Mouse (Mus musculus): ENCODE measurements at regions not wholly inside any gene's neighbourhood (a gene's known extent, or its start where the extent isn't known, plus 50 kb on each side); places are given as distances from the start of the nearest gene placed in this dataset.

GRCm38 (mm10) chr12:9165367-9165940, 135.7 kb downstream of the Ttc32 start:
- Histone ChIP-seq H3K4me3 (ENCODE audit: low read depth, low read length) (no peak overlapping the region), H3K9me3 (ENCODE audit: control insufficient read depth, low read length) (no peaks in the 10 kb centered on the region), H3K4me1 (ENCODE audit: control insufficient read depth, insufficient read depth, low read length) (0 out of 2 replicates have a peak, but pooled peaks cover 3% of the 10 kb centered on the region), H3K4me2 (ENCODE audit: low read depth, severe bottlenecking) (no peak overlapping the region), H3K9ac (ENCODE audit: low read length) (no peak overlapping the region), H3K36me3 (ENCODE audit: control insufficient read depth, insufficient read depth, low read length) (no peaks in the 10 kb centered on the region), H3K27me3 (ENCODE audit: control insufficient read depth, insufficient read depth, low read length) (no peaks in the 10 kb centered on the region), H3K27ac (replicated peaks; ENCODE audit: low read depth, low read length) (no peak overlapping the region)
- 83% methylated on average over 4 of the region's 4 CpGs for WGBS
- DNase-seq (ENCODE audit: low spot score) (no peak), ATAC-seq (ENCODE audit: insufficient number of reproducible peaks, low FRiP score, low TSS enrichment, low read depth) (no peak)

GRCm38 (mm10) chr12:9166218-9166908, 136.6 kb downstream of the Ttc32 start:
- Histone ChIP-seq H3K4me1 (ENCODE audit: control insufficient read depth, insufficient read depth, low read length) (0 out of 2 replicates have a peak, but pooled peaks cover 3% of the 10 kb centered on the region), H3K36me3 (ENCODE audit: control insufficient read depth, insufficient read depth, low read length) (no peaks in the 10 kb centered on the region), H3K27ac (replicated peaks; ENCODE audit: low read depth, low read length) (no peak overlapping the region), H3K4me3 (ENCODE audit: low read depth, low read length) (no peak overlapping the region), H3K4me2 (ENCODE audit: low read depth, severe bottlenecking) (no peak overlapping the region), H3K27me3 (ENCODE audit: control insufficient read depth, insufficient read depth, low read length) (no peaks in the 10 kb centered on the region), H3K9ac (ENCODE audit: low read length) (no peak overlapping the region), H3K9me3 (ENCODE audit: control insufficient read depth, low read length) (no peaks in the 10 kb centered on the region)
- ATAC-seq (ENCODE audit: insufficient number of reproducible peaks, low FRiP score, low TSS enrichment, low read depth) (peak; percentile 91), DNase-seq (ENCODE audit: low spot score) (peak; percentile 87)
- 36% methylated on average over 10 of the region's 10 CpGs for WGBS

GRCm38 (mm10) chr12:9169008-9169407, 139.2 kb downstream of the Ttc32 start:
- Histone ChIP-seq H3K9ac (ENCODE audit: low read length) (no peak overlapping the region), H3K4me1 (ENCODE audit: control insufficient read depth, insufficient read depth, low read length) (0 out of 2 replicates have a peak, but pooled peaks cover 3% of the 10 kb centered on the region), H3K4me3 (ENCODE audit: low read depth, low read length) (no peak overlapping the region), H3K27ac (replicated peaks; ENCODE audit: low read depth, low read length) (no peak overlapping the region), H3K36me3 (ENCODE audit: control insufficient read depth, insufficient read depth, low read length) (no peaks in the 10 kb centered on the region), H3K27me3 (ENCODE audit: control insufficient read depth, insufficient read depth, low read length) (no peaks in the 10 kb centered on the region), H3K4me2 (ENCODE audit: low read depth, severe bottlenecking) (no peak overlapping the region), H3K9me3 (ENCODE audit: control insufficient read depth, low read length) (no peaks in the 10 kb centered on the region)
- DNase-seq (ENCODE audit: low spot score) (no peak), ATAC-seq (ENCODE audit: insufficient number of reproducible peaks, low FRiP score, low TSS enrichment, low read depth) (no peak)
- WGBS = 77% methylated on average over 3 of the region's 3 CpGs

GRCm38 (mm10) chr12:9173680-9174079, 143.9 kb downstream of the Ttc32 start:
- 24% methylated on average over 1 of the region's 1 CpGs for WGBS
- DNase-seq (ENCODE audit: low spot score) (no peak), ATAC-seq (ENCODE audit: insufficient number of reproducible peaks, low FRiP score, low TSS enrichment, low read depth) (no peak)
- Histone ChIP-seq H3K4me1 (ENCODE audit: control insufficient read depth, insufficient read depth, low read length) (0 out of 2 replicates have a peak, but pooled peaks cover 3% of the 10 kb centered on the region), H3K36me3 (ENCODE audit: control insufficient read depth, insufficient read depth, low read length) (no peaks in the 10 kb centered on the region), H3K9ac (ENCODE audit: low read length) (no peak overlapping the region), H3K4me3 (ENCODE audit: low read depth, low read length) (no peak overlapping the region), H3K9me3 (ENCODE audit: control insufficient read depth, low read length) (no peaks in the 10 kb centered on the region), H3K27ac (replicated peaks; ENCODE audit: low read depth, low read length) (no peak overlapping the region), H3K27me3 (ENCODE audit: control insufficient read depth, insufficient read depth, low read length) (no peaks in the 10 kb centered on the region), H3K4me2 (ENCODE audit: low read depth, severe bottlenecking) (no peak overlapping the region)

GRCm38 (mm10) chr12:9174327-9174726, 144.5 kb downstream of the Ttc32 start:
- WGBS = 51% methylated on average over 9 of the region's 9 CpGs

GRCm38 (mm10) chr12:9176198-9176597, 146.4 kb downstream of the Ttc32 start:
- Histone ChIP-seq H3K4me3 (ENCODE audit: low read depth, low read length) (no peak overlapping the region), H3K4me2 (ENCODE audit: low read depth, severe bottlenecking) (no peak overlapping the region), H3K9me3 (ENCODE audit: control insufficient read depth, low read length) (no peaks in the 10 kb centered on the region), H3K36me3 (ENCODE audit: control insufficient read depth, insufficient read depth, low read length) (no peaks in the 10 kb centered on the region), H3K9ac (ENCODE audit: low read length) (no peak overlapping the region), H3K27ac (replicated peaks; ENCODE audit: low read depth, low read length) (no peak overlapping the region), H3K27me3 (ENCODE audit: control insufficient read depth, insufficient read depth, low read length) (no peaks in the 10 kb centered on the region), H3K4me1 (ENCODE audit: control insufficient read depth, insufficient read depth, low read length) (0 out of 2 replicates have a peak, but pooled peaks cover 3% of the 10 kb centered on the region)
- WGBS = 66% methylated on average over 2 of the region's 2 CpGs
- no peak for ATAC-seq (ENCODE audit: insufficient number of reproducible peaks, low FRiP score, low TSS enrichment, low read depth)
- DNase-seq (ENCODE audit: low spot score) = no peak

More at GRCm38 (mm10) chr12:9174327-9174726, 144.5 kb downstream of the Ttc32 start:
- H3K27ac ChIP-seq (replicated peaks; ENCODE audit: low read depth, low read length) = no peak overlapping the region
- ATAC-seq (ENCODE audit: insufficient number of reproducible peaks, low FRiP score, low TSS enrichment, low read depth) (no peak), DNase-seq (ENCODE audit: low spot score) (peak; percentile 40)
- H3K4me3 ChIP-seq (ENCODE audit: low read depth, low read length) = no peak overlapping the region
- no peaks in the 10 kb centered on the region for H3K36me3 ChIP-seq (ENCODE audit: control insufficient read depth, insufficient read depth, low read length)
- 0 out of 2 replicates have a peak, but pooled peaks cover 3% of the 10 kb centered on the region for H3K4me1 ChIP-seq (ENCODE audit: control insufficient read depth, insufficient read depth, low read length)
- no peaks in the 10 kb centered on the region for H3K27me3 ChIP-seq (ENCODE audit: control insufficient read depth, insufficient read depth, low read length)
- H3K9ac ChIP-seq (ENCODE audit: low read length) = no peak overlapping the region
- H3K4me2 ChIP-seq (ENCODE audit: low read depth, severe bottlenecking) = no peak overlapping the region
- no peaks in the 10 kb centered on the region for H3K9me3 ChIP-seq (ENCODE audit: control insufficient read depth, low read length)

GRCm38 (mm10) chr12:9178626-9179025, 148.8 kb downstream of the Ttc32 start:
- peak; percentile 44; the same call in 1 of the 2 replicates for ATAC-seq (ENCODE audit: insufficient number of reproducible peaks, low FRiP score, low TSS enrichment, low read depth)
- no peak overlapping the region for H3K4me3 ChIP-seq (ENCODE audit: low read depth, low read length)
- no peak overlapping the region for H3K9ac ChIP-seq (ENCODE audit: low read length)
- no peak overlapping the region for H3K27ac ChIP-seq (replicated peaks; ENCODE audit: low read depth, low read length)
- no peaks in the 10 kb centered on the region for H3K27me3 ChIP-seq (ENCODE audit: control insufficient read depth, insufficient read depth, low read length)
- 0 out of 2 replicates have a peak, but pooled peaks cover 3% of the 10 kb centered on the region for H3K4me1 ChIP-seq (ENCODE audit: control insufficient read depth, insufficient read depth, low read length)
- H3K4me2 ChIP-seq (ENCODE audit: low read depth, severe bottlenecking) = no peak overlapping the region
- DNase-seq (ENCODE audit: low spot score) = no peak
- H3K36me3 ChIP-seq (ENCODE audit: control insufficient read depth, insufficient read depth, low read length) = no peaks in the 10 kb centered on the region
- no peaks in the 10 kb centered on the region for H3K9me3 ChIP-seq (ENCODE audit: control insufficient read depth, low read length)
- 57% methylated on average over 4 of the region's 4 CpGs for WGBS

- no peak overlapping the region for H3K9ac ChIP-seq (ENCODE audit: low read length)
- no peak for ATAC-seq (ENCODE audit: insufficient number of reproducible peaks, low FRiP score, low TSS enrichment, low read depth)
- H3K27ac ChIP-seq (replicated peaks; ENCODE audit: low read depth, low read length) = no peak overlapping the region
- no peaks in the 10 kb centered on the region for H3K36me3 ChIP-seq (ENCODE audit: control insufficient read depth, insufficient read depth, low read length)
- no peak overlapping the region for H3K4me2 ChIP-seq (ENCODE audit: low read depth, severe bottlenecking)
- no peaks in the 10 kb centered on the region for H3K27me3 ChIP-seq (ENCODE audit: control insufficient read depth, insufficient read depth, low read length)
- 20% methylated on average over 4 of the region's 4 CpGs for WGBS
- H3K9me3 ChIP-seq (ENCODE audit: control insufficient read depth, low read length) = no peaks in the 10 kb centered on the region
- no peak overlapping the region for H3K4me3 ChIP-seq (ENCODE audit: low read depth, low read length)
- DNase-seq (ENCODE audit: low spot score) = no peak
- no peaks in the 10 kb centered on the region for H3K4me1 ChIP-seq (ENCODE audit: control insufficient read depth, insufficient read depth, low read length)
Observed at GRCm38 (mm10) chr12:9180677-9181076, 150.9 kb downstream of the Ttc32 start.
